ENCODE assay signal across 9 mouse cellular contexts in the genomic region with DNA sequence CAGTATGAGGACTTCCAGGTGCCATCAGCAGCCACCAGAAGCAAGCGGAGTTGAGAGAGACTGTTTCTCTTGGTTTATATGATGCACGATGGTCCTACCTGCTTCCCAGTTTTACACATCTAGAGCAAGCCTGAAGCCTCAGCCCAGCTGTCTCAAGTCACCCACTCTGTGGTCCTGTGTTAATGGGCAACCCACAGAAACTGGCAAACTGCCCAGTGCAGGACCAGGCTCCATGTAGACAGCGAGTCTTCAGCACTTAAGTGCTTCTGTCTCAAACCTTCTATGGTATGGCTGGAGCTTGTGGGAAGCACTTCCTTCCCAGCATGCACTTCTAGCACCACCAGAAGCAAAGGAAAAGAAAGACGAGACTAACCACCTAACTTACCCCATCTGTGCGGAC.
"Had no signal": no experiment of that assay in that cellular context is flagged by ENCODE, and none has a peak within 500 bp of the region (broad histone marks: within the 10 kb centered on the region; RNA-seq: fewer than 3 reads in every experiment).

No protein-coding gene starts in this region.

- H3K27me3 ChIP-seq: limb, embryonic 13.5 days; midbrain, embryonic 13.5 days; neural tube, embryonic 12.5 days had no signal

- H3K4me3 ChIP-seq: limb, embryonic 13.5 days; midbrain, embryonic 13.5 days; neural tube, embryonic 12.5 days had no signal

- H3K27ac ChIP-seq: liver, embryonic 14.5 days; midbrain, embryonic 13.5 days; neural tube, embryonic 12.5 days; stomach, postnatal 0 days had no signal

- DNase-seq: kidney, postnatal 14 days; left cerebral cortex, postnatal 4 days; lung, adult 18-20 months; thymus, postnatal 25 days had no signal

- H3K9ac ChIP-seq: limb, embryonic 13.5 days; liver, embryonic 14.5 days; midbrain, embryonic 13.5 days; neural tube, embryonic 12.5 days had no signal

- ATAC-seq: midbrain, embryonic 13.5 days had no signal

- H3K4me2 ChIP-seq: limb, embryonic 13.5 days; midbrain, embryonic 13.5 days; neural tube, embryonic 12.5 days had no signal

- H3K36me3 ChIP-seq: limb, embryonic 13.5 days; midbrain, embryonic 13.5 days; neural tube, embryonic 12.5 days had no signal

- H3K9me3 ChIP-seq: limb, embryonic 13.5 days; midbrain, embryonic 13.5 days; neural tube, embryonic 12.5 days had no signal
